Mouse (Mus musculus): ENCODE data around the gene Foxj3. TPM values are rescaled to one million over a fixed set of nuclear protein-coding genes. Genes with fewer than 3 reads are reported as not detected.
A peak's percentile ranks its signal among the peaks of the same experiment; 100 is the strongest.
"Not testable (repeated sequence)": the region's sequence is repeated elsewhere in the genome, so short reads cannot be mapped to it uniquely, and the experiment has no call there.

Foxj3 gene
- polyA plus RNA-seq (2014; fragmentation: Nextera tagmentation; extraction: Ambion mirVana), result 18.6 and 31.6 TPM in 2 replicates

DNA sequence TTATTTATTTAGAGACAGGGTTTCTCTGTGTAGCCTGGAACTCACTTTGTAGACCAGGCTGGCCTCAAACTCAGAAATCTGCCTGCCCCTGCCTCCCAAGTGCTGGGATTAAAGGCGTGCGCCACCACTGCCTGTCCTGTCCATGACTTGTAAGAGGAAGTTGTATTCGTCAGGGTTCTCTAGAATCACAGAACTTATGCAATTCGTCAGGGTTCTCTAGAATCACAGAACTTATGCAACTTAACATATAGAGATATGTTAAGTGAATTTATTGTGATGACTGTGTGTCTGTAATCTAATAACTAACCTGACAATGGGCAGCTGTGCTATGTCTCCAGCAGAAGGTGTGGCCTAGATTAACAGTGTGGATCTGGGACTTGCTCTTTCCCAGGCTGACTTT lies at the start of gene Foxj3:
TSS of gene Foxj3 (plus strand) at position 390 of the 400 bp plus-strand sequence.
- peaks cover 17% of the 10 kb centered on the region; the same call in 1 of the 2 replicates for H3K4me1 ChIP-seq (ENCODE audit: control insufficient read depth, insufficient read depth, low read length)
- WGBS, result 88% methylated on average over 4 of the region's 4 CpGs
- not testable (repeated sequence) for ATAC-seq (ENCODE audit: low FRiP score, low TSS enrichment); DNase-seq; H3K27ac ChIP-seq (replicated peaks; ENCODE audit: low read depth, low read length); H3K9ac ChIP-seq (replicated peaks; ENCODE audit: low read length); H3K9me3 ChIP-seq (ENCODE audit: control insufficient read depth, low read length); H3K27me3 ChIP-seq (ENCODE audit: control insufficient read depth, insufficient read depth, low read length); H3K4me2 ChIP-seq (ENCODE audit: low read length); H3K4me3 ChIP-seq (replicated peaks; ENCODE audit: low read depth, low read length); H3K36me3 ChIP-seq (ENCODE audit: control insufficient read depth, insufficient read depth, low read length)

- Histone ChIP-seq H3K36me3 (ENCODE audit: control insufficient read depth, insufficient read depth, low read length) (no peaks in the 10 kb centered on the region), H3K4me2 (ENCODE audit: low read length) (no peak overlapping the region), H3K4me3 (replicated peaks; ENCODE audit: low read depth, low read length) (no peak overlapping the region), H3K9ac (replicated peaks; ENCODE audit: low read length) (no peak overlapping the region), H3K27ac (replicated peaks; ENCODE audit: low read depth, low read length) (no peak overlapping the region), H3K9me3 (ENCODE audit: control insufficient read depth, low read length) (no peaks in the 10 kb centered on the region), H3K27me3 (ENCODE audit: control insufficient read depth, insufficient read depth, low read length) (no peaks in the 10 kb centered on the region), H3K4me1 (ENCODE audit: control insufficient read depth, insufficient read depth, low read length) (0 out of 2 replicates have a peak, but pooled peaks cover 6% of the 10 kb centered on the region)
- WGBS, result 71% methylated on average over 10 of the region's 10 CpGs
- ATAC-seq (ENCODE audit: low FRiP score, low TSS enrichment) (no peak), DNase-seq (no peak)
Measured at GRCm38 (mm10) chr4:119489666-119490065, 47.1 kb upstream of the Foxj3 start.

- WGBS, result 82% methylated on average over 3 of the region's 3 CpGs
- peak; percentile 62 for DNase-seq
- no peaks in the 10 kb centered on the region for H3K36me3 ChIP-seq (ENCODE audit: control insufficient read depth, insufficient read depth, low read length)
- 0 out of 2 replicates have a peak, but pooled peaks cover 6% of the 10 kb centered on the region for H3K4me1 ChIP-seq (ENCODE audit: control insufficient read depth, insufficient read depth, low read length)
- H3K27ac ChIP-seq (replicated peaks; ENCODE audit: low read depth, low read length), result no peak overlapping the region
- no peaks in the 10 kb centered on the region for H3K27me3 ChIP-seq (ENCODE audit: control insufficient read depth, insufficient read depth, low read length)
- no peaks in the 10 kb centered on the region for H3K9me3 ChIP-seq (ENCODE audit: control insufficient read depth, low read length)
- no peak for ATAC-seq (ENCODE audit: low FRiP score, low TSS enrichment)
- no peak overlapping the region; the same call in 1 of the 2 replicates for H3K4me2 ChIP-seq (ENCODE audit: low read length)
- no peak overlapping the region for H3K4me3 ChIP-seq (replicated peaks; ENCODE audit: low read depth, low read length)
- H3K9ac ChIP-seq (replicated peaks; ENCODE audit: low read length), result no peak overlapping the region
Measured at GRCm38 (mm10) chr4:119490806-119491205, 46.0 kb upstream of the Foxj3 start.

DNA sequence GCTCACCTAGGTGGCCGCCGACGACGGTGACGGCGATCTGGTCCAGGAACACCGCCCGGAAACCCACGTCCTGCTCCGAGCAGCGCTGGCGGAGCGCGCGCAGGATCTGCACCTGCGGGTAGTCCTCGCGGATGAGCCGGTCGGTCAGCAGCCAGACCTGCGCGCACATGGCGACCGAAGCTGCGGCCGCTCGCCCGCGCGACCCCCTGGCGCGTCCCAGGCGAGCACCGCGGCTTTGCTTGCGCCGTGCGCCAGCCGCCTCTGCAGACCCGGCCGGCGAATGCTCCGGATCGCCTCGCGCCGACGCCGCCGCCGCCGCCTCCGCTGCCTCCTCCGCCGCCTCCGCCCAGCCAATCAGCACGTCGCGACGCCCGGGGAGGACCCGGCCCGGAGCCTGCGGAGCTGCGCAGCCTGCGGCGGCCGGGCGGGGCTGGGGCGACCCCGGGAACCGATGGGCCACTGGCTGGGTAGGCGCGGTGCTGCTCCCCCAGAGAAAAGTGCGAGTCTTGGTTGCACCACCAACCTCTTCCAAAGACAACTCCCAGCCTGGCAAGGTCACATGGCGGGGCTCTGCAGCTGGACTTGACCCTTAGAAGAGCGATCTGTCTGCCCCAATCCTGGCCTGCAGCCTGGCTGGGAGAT lies 44.4 kb upstream of the Foxj3 start, which contains the start of gene Rimkla:
TSS of gene Rimkla (minus strand) at position 338 of the 642 bp plus-strand sequence.
- Histone ChIP-seq H3K27me3 (ENCODE audit: control insufficient read depth, insufficient read depth, low read length) (no peaks in the 10 kb centered on the region), H3K4me1 (ENCODE audit: control insufficient read depth, insufficient read depth, low read length) (0 out of 2 replicates have a peak, but pooled peaks cover 6% of the 10 kb centered on the region), H3K4me2 (ENCODE audit: low read length) (peak within 1 kb of the TSS; percentile 79), H3K27ac (replicated peaks; ENCODE audit: low read depth, low read length) (peak within 1 kb of the TSS; percentile 85), H3K4me3 (replicated peaks; ENCODE audit: low read depth, low read length) (peak within 1 kb of the TSS; percentile 62), H3K9ac (replicated peaks; ENCODE audit: low read length) (peak within 1 kb of the TSS; percentile 72), H3K9me3 (ENCODE audit: control insufficient read depth, low read length) (no peaks in the 10 kb centered on the region), H3K36me3 (ENCODE audit: control insufficient read depth, insufficient read depth, low read length) (no peaks in the 10 kb centered on the region)
- ATAC-seq (ENCODE audit: low FRiP score, low TSS enrichment) (peak; percentile 92), DNase-seq (peak; percentile 89)
- WGBS, result under 1% methylated on average over 73 of the region's 77 CpGs

DNA sequence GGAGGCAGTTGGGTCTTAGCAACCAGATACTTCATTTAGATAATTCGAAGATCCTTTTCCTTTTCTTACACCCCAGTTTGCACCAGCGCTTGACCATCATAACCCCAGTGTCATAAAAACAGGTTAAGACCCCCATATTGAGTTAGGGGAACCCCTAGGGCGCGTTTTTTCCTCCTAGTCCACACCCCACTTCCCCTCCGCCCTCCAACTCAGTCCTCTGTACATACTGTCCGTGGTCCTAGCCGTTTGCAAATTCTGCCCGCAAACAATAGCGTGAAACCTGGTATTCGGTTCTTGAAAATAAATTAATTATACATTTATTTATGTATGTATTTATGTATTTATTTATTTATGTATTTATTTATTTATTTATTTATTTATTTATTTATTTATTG lies 43.9 kb upstream of the Foxj3 start:
- ATAC-seq (ENCODE audit: low FRiP score, low TSS enrichment) (peak; percentile 32; the same call in 1 of the 2 replicates), DNase-seq (no peak)
- peak overlapping the region; percentile 79 for H3K4me2 ChIP-seq (ENCODE audit: low read length)
- no peaks in the 10 kb centered on the region for H3K27me3 ChIP-seq (ENCODE audit: control insufficient read depth, insufficient read depth, low read length)
- H3K4me3 ChIP-seq (replicated peaks; ENCODE audit: low read depth, low read length), result peak overlapping the region; percentile 62
- H3K27ac ChIP-seq (replicated peaks; ENCODE audit: low read depth, low read length), result peak overlapping the region; percentile 85
- no peaks in the 10 kb centered on the region for H3K36me3 ChIP-seq (ENCODE audit: control insufficient read depth, insufficient read depth, low read length)
- 0 out of 2 replicates have a peak, but pooled peaks cover 6% of the 10 kb centered on the region for H3K4me1 ChIP-seq (ENCODE audit: control insufficient read depth, insufficient read depth, low read length)
- H3K9ac ChIP-seq (replicated peaks; ENCODE audit: low read length), result peak overlapping the region; percentile 72
- no peaks in the 10 kb centered on the region for H3K9me3 ChIP-seq (ENCODE audit: control insufficient read depth, low read length)
- 33% methylated on average over 10 of the region's 10 CpGs for WGBS

GRCm38 (mm10) chr4:119498319-119498848 lies 38.4 kb upstream of the Foxj3 start:
- Histone ChIP-seq H3K27me3 (ENCODE audit: control insufficient read depth, insufficient read depth, low read length) (no peaks in the 10 kb centered on the region), H3K4me2 (ENCODE audit: low read length) (no peak overlapping the region), H3K4me1 (ENCODE audit: control insufficient read depth, insufficient read depth, low read length) (no peaks in the 10 kb centered on the region), H3K36me3 (ENCODE audit: control insufficient read depth, insufficient read depth, low read length) (no peaks in the 10 kb centered on the region), H3K4me3 (replicated peaks; ENCODE audit: low read depth, low read length) (no peak overlapping the region), H3K9me3 (ENCODE audit: control insufficient read depth, low read length) (no peaks in the 10 kb centered on the region), H3K9ac (replicated peaks; ENCODE audit: low read length) (no peak overlapping the region), H3K27ac (replicated peaks; ENCODE audit: low read depth, low read length) (no peak overlapping the region)
- DNase-seq (no peak), ATAC-seq (ENCODE audit: low FRiP score, low TSS enrichment) (no peak)
- WGBS, result 72% methylated on average over 5 of the region's 5 CpGs

- H3K9me3 ChIP-seq (ENCODE audit: control insufficient read depth, low read length), result no peaks in the 10 kb centered on the region
- 66% methylated on average over 2 of the region's 2 CpGs for WGBS
- no peaks in the 10 kb centered on the region for H3K27me3 ChIP-seq (ENCODE audit: control insufficient read depth, insufficient read depth, low read length)
- H3K27ac ChIP-seq (replicated peaks; ENCODE audit: low read depth, low read length), result no peak overlapping the region
- no peak for DNase-seq
- ATAC-seq (ENCODE audit: low FRiP score, low TSS enrichment), result no peak
- H3K36me3 ChIP-seq (ENCODE audit: control insufficient read depth, insufficient read depth, low read length), result no peaks in the 10 kb centered on the region
- no peak overlapping the region for H3K4me2 ChIP-seq (ENCODE audit: low read length)
- no peak overlapping the region for H3K4me3 ChIP-seq (replicated peaks; ENCODE audit: low read depth, low read length)
- H3K4me1 ChIP-seq (ENCODE audit: control insufficient read depth, insufficient read depth, low read length), result no peaks in the 10 kb centered on the region
- no peak overlapping the region for H3K9ac ChIP-seq (replicated peaks; ENCODE audit: low read length)
Measured at GRCm38 (mm10) chr4:119511591-119511990, 25.2 kb upstream of the Foxj3 start.

DNA sequence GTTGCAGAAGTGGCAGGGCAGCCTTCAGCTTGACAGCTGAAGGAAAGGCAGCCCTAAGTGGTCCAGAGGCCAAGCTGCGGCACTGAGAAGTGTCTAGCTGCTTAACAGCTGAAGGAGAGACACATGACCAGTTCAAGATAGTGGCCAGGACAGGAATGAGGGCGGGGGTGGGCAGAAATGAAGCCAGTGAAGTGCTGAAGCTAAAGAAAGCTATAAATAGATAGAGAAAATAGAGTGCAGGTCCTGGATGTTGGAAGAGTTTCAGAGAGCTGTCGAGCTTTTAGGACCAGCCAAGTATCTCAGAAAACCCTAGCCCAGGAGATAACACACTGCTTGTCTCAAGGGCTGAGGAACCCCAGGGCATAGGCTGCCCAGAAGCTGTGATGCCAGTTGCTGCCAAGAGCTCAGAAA lies 24.1 kb upstream of the Foxj3 start:
- Histone ChIP-seq H3K36me3 (ENCODE audit: control insufficient read depth, insufficient read depth, low read length) (no peaks in the 10 kb centered on the region), H3K27me3 (ENCODE audit: control insufficient read depth, insufficient read depth, low read length) (no peaks in the 10 kb centered on the region), H3K9me3 (ENCODE audit: control insufficient read depth, low read length) (no peaks in the 10 kb centered on the region), H3K4me3 (replicated peaks; ENCODE audit: low read depth, low read length) (no peak overlapping the region), H3K27ac (replicated peaks; ENCODE audit: low read depth, low read length) (no peak overlapping the region), H3K9ac (replicated peaks; ENCODE audit: low read length) (no peak overlapping the region), H3K4me2 (ENCODE audit: low read length) (no peak overlapping the region), H3K4me1 (ENCODE audit: control insufficient read depth, insufficient read depth, low read length) (no peaks in the 10 kb centered on the region)
- ATAC-seq (ENCODE audit: low FRiP score, low TSS enrichment), result no peak
- DNase-seq, result no peak
- WGBS, result 67% methylated on average over 3 of the region's 3 CpGs

- WGBS, result 58% methylated on average over 4 of the region's 4 CpGs
- peak overlapping the region; percentile 23; the same call in 1 of the 2 replicates for H3K4me2 ChIP-seq (ENCODE audit: low read length)
- peak; percentile 52 for DNase-seq
- no peaks in the 10 kb centered on the region for H3K9me3 ChIP-seq (ENCODE audit: control insufficient read depth, low read length)
- peak overlapping the region; percentile 85 for H3K27ac ChIP-seq (replicated peaks; ENCODE audit: low read depth, low read length)
- H3K4me1 ChIP-seq (ENCODE audit: control insufficient read depth, insufficient read depth, low read length), result peaks cover 13% of the 10 kb centered on the region
- H3K36me3 ChIP-seq (ENCODE audit: control insufficient read depth, insufficient read depth, low read length), result no peaks in the 10 kb centered on the region
- no peak overlapping the region for H3K9ac ChIP-seq (replicated peaks; ENCODE audit: low read length)
- no peak; the same call in 1 of the 2 replicates for ATAC-seq (ENCODE audit: low FRiP score, low TSS enrichment)
- no peak overlapping the region for H3K4me3 ChIP-seq (replicated peaks; ENCODE audit: low read depth, low read length)
- H3K27me3 ChIP-seq (ENCODE audit: control insufficient read depth, insufficient read depth, low read length), result no peaks in the 10 kb centered on the region
Measured at GRCm38 (mm10) chr4:119523575-119523974, 13.2 kb upstream of the Foxj3 start.

All from midbrain, embryonic 14.5 days (tissue).